Mouse (Mus musculus) hindbrain, embryonic 11.5 days (tissue): ENCODE measurements around the gene Enho. TPM values are rescaled to one million over a fixed set of nuclear protein-coding genes. Genes with fewer than 3 reads are reported as not detected.
A peak's percentile ranks its signal among the peaks of the same experiment; 100 is the strongest.

ENCODE experiments used
- ATAC-seq: fragments of 200-750 bp; cut with Nextera tagmentation; 2 replicates; pipeline ENCODE4 v1.8.0; 2017; ENCODE audit warnings: mild to moderate bottlenecking, moderate TSS enrichment, moderate library complexity; ENCODE audit not compliant: low FRiP score
- DNase-seq: peaks from one replicate; pipeline ENCODE4 v3.0.0-alpha.2; 2015; ENCODE audit warnings: low spot score
- H3K27ac ChIP-seq: fragments of 300-500 bp; sonication (generic); 2 replicates; pipeline ENCODE4 v1.5.1; 2014; ENCODE audit warnings: mild to moderate bottlenecking, low read depth, low read length
- H3K27me3 ChIP-seq: fragments of 300-500 bp; sonication (generic); 2 replicates; pipeline ENCODE4 v1.6.1; 2014; ENCODE audit warnings: mild to moderate bottlenecking, low read length, moderate library complexity, mixed read lengths; ENCODE audit not compliant: control insufficient read depth, insufficient read depth
- H3K36me3 ChIP-seq: fragments of 300-500 bp; sonication (generic); 2 replicates; pipeline ENCODE4 v1.6.1; 2014; ENCODE audit warnings: mild to moderate bottlenecking, low read length, moderate library complexity, mixed read lengths; ENCODE audit not compliant: control insufficient read depth, insufficient read depth
- H3K4me1 ChIP-seq: fragments of 300-500 bp; sonication (generic); replicated peaks from 2 replicates; pipeline ENCODE4 v1.6.1; 2014; ENCODE audit warnings: low read length, mixed read lengths; ENCODE audit not compliant: control insufficient read depth, insufficient read depth
- H3K4me2 ChIP-seq: fragments of 300-500 bp; sonication (generic); replicated peaks from 2 replicates; pipeline ENCODE4 v1.6.1; 2014; ENCODE audit warnings: mild to moderate bottlenecking, low read depth, low read length
- H3K4me3 ChIP-seq: fragments of 300-500 bp; sonication (generic); 2 replicates; pipeline ENCODE4 v1.5.1; 2014; ENCODE audit warnings: low read depth, low read length
- H3K9ac ChIP-seq: fragments of 300-500 bp; sonication (generic); 2 replicates; pipeline ENCODE4 v1.6.1; 2014; ENCODE audit warnings: low read depth, low read length
- H3K9me3 ChIP-seq: fragments of 300-500 bp; sonication (generic); 2 replicates; pipeline ENCODE4 v1.6.1; 2016; ENCODE audit warnings: low read length; ENCODE audit not compliant: control insufficient read depth
- WGBS: fragments of 180-500 bp; shearing (Covaris S2); extraction: QIAGEN DNeasy Blood & Tissue Kit; methylation state at CpG from one replicate; pipeline ENCODE4 v1.1.7; 2014; 5-methylcytosine and 5-hydroxymethylcytosine counted together
- polyA plus RNA-seq: library from polyadenylated mRNA; unstranded; fragments of >200 nt; fragmentation: Nextera tagmentation; extraction: Ambion mirVana; gene quantifications from 2 replicates; pipeline ENCODE4 v1.2.1, GENCODE M21; 2014

The Enho gene
- polyA plus RNA-seq, 1 experiment from 2014 or later: 42.7 TPM

DNA sequence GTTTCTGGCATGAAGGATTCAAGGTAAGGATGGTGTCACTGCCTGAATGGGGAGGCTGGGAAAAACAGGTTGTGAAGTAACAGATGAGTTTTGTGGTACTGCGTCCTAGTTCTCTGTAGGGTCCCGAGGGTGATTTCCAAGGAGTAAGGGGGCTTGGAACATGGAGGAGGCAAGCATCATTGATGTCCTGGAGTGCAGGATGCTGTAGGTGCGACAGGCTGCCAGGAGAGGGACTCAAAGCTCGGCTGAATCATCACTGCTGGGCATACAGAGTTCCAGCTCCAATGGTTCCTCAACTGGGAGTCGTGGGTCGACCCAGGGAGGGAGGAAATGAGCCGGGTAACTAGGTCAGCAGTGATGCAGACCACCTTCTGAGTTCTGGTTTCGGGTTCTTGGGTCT lies 4.9 kb downstream of the Enho start:
- Histone ChIP-seq H3K4me3 (no peak overlapping the region), H3K27ac (no peak overlapping the region), H3K9me3 (no peaks in the 10 kb centered on the region), H3K4me2 (no peak overlapping the region), H3K4me1 (peaks cover 21% of the 10 kb centered on the region), H3K9ac (no peak overlapping the region), H3K27me3 (no peaks in the 10 kb centered on the region), H3K36me3 (no peaks in the 10 kb centered on the region)
- 74% methylated on average over 8 of the region's 8 CpGs for WGBS
- ATAC-seq (no peak), DNase-seq (no peak)

DNA sequence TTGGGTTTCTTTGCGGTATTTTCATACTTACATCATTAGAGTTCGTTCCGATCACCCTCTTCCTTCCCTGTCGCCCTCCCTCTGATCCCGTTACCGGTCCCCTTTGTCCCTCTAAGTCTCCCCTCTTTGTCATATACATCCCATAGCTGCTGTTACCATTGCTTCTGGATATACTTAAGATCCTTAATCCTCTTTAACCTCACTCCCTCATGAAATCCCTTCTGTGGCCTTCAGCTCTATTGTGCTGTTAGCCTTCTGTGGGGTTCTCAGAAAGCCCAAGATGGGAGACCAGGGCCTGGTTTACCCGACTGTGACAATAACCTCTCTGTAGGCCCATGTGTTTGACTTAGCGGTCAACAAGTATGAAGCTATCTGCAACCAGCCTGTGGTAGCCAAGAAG lies 5.5 kb downstream of the Enho start:
- ATAC-seq (no peak), DNase-seq (no peak)
- Histone ChIP-seq H3K9me3 (no peaks in the 10 kb centered on the region), H3K36me3 (no peaks in the 10 kb centered on the region), H3K4me1 (peaks cover 23% of the 10 kb centered on the region), H3K27me3 (no peaks in the 10 kb centered on the region), H3K4me2 (no peak overlapping the region), H3K27ac (no peak overlapping the region), H3K4me3 (no peak overlapping the region), H3K9ac (no peak overlapping the region)
- WGBS: 95% methylated on average over 8 of the region's 8 CpGs

DNA sequence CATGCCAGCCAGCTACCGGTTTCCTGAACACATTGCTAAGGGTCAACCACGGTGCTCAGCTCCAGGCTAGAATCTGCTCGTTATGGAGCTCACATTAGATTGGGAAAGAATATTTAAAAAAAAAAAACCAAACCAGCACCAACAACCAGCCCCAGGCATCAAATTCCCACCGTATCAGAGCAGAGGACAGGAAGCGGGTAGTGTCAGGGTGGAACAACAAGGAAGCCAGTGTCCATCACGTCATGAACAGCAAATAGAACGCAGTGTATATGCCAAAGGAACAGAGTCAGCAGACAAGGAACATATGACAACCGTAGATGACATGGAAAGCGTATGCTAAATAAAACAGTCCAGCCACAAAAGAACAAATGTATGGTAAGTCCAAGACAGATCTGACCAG lies 7.1 kb downstream of the Enho start:
- DNase-seq (no peak), ATAC-seq (no peak)
- Histone ChIP-seq H3K9me3 (no peaks in the 10 kb centered on the region), H3K9ac (no peak overlapping the region), H3K4me3 (no peak overlapping the region), H3K36me3 (no peaks in the 10 kb centered on the region), H3K27ac (no peak overlapping the region), H3K27me3 (no peaks in the 10 kb centered on the region), H3K4me1 (peaks cover 31% of the 10 kb centered on the region), H3K4me2 (no peak overlapping the region)
- 73% methylated on average over 9 of the region's 9 CpGs for WGBS

DNA sequence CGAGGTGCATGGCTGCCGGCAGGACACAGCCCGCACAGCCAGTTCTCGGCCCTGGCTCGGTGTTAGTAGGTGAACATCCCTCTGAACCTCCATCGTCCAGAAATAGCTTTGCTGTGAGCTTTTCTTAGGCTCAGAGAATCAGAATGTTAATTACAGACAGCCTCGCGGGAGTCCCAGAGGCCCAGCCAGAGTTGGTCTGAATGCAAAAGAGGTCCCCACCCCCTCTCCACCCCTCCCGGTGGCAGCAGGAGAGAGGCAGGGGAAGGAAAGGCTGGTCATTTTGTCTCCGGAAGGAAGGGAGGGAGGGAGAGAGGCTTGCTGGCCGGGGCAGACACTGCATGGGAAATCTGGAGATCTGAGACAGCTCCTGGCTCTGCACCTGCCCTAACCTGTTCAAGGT lies 8.7 kb downstream of the Enho start:
- Histone ChIP-seq H3K4me2 (peak overlapping the region; percentile 28), H3K9ac (peak overlapping the region; percentile 34), H3K9me3 (no peaks in the 10 kb centered on the region), H3K27me3 (no peaks in the 10 kb centered on the region), H3K4me3 (no peak overlapping the region), H3K36me3 (no peaks in the 10 kb centered on the region), H3K4me1 (peaks cover 37% of the 10 kb centered on the region), H3K27ac (peak overlapping the region; percentile 71)
- ATAC-seq: peak; percentile 52
- 2% methylated on average over 11 of the region's 11 CpGs for WGBS
- peak; percentile 72 for DNase-seq

DNA sequence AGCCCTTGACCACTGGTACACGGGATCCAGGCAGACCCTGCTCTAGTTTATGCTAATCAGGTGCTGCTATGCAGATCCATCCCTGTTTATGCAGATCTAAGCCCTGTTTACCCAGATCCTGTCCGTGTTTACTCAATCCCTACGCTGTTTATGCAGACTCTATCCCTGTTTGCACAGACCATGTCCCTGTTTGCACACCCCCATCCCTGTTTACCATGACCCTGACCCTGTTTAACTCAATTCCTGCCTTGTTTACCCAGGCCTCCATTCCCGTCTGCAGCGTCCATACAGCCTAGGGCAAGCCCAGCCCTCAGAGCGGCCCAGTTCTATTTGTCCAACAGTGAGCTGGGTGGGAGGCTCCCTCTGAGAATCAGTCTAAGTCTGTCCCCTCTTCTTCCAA lies 9.9 kb downstream of the Enho start:
- ATAC-seq (no peak), DNase-seq (no peak)
- no peak overlapping the region for H3K4me2 ChIP-seq
- H3K36me3 ChIP-seq: no peaks in the 10 kb centered on the region
- H3K4me1 ChIP-seq: peaks cover 37% of the 10 kb centered on the region
- no peaks in the 10 kb centered on the region for H3K9me3 ChIP-seq
- H3K4me3 ChIP-seq: no peak overlapping the region
- no peaks in the 10 kb centered on the region for H3K27me3 ChIP-seq
- no peak overlapping the region for H3K9ac ChIP-seq
- 26% methylated on average over 6 of the region's 6 CpGs for WGBS
- 0 out of 2 replicates have a peak overlapping the region, but pooled peaks have one; percentile 25 for H3K27ac ChIP-seq

DNA sequence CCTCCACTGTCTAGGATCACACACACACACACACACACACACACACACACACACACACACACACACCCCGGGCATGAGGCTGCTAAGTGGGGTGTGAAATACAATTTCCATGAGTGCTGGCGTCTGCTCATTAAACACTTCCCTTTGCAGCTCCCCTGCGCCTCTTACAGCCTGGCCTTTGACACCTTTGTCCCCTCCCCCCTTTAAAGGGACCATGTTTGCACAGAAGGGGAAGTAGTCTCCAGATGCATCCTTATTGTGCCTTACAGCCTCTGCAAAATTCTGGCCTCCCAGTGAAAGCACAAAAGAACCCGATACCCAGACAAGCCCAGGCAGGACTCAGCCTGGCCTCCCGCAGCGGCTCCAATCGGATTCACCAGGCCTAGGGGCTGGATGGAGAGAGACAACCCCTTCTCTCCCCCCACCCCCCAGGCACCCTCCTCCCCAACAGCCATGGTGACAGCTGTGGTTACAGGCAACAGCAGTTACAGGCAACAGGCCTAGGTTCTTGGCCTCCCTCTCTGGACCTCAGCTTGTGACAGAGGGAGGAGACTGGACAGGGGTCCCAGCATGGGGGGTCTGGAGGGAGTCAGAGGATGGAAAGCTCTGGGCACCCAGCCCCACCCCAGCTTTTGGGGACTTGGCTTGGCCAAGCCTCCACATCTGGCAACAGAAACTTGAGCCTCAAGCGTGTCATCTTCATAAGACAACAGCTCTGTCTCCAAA lies 11.8 kb downstream of the Enho start:
- peak overlapping the region; percentile 38; the same call in 1 of the 2 replicates for H3K9ac ChIP-seq
- ATAC-seq (peak; percentile 64), DNase-seq (peak; percentile 73)
- no peak overlapping the region for H3K4me2 ChIP-seq
- H3K4me1 ChIP-seq: peaks cover 37% of the 10 kb centered on the region
- H3K27ac ChIP-seq: peak overlapping the region; percentile 88
- WGBS: 4% methylated on average over 8 of the region's 8 CpGs
- H3K27me3 ChIP-seq: no peaks in the 10 kb centered on the region
- H3K36me3 ChIP-seq: no peaks in the 10 kb centered on the region
- H3K9me3 ChIP-seq: no peaks in the 10 kb centered on the region
- H3K4me3 ChIP-seq: no peak overlapping the region

DNA sequence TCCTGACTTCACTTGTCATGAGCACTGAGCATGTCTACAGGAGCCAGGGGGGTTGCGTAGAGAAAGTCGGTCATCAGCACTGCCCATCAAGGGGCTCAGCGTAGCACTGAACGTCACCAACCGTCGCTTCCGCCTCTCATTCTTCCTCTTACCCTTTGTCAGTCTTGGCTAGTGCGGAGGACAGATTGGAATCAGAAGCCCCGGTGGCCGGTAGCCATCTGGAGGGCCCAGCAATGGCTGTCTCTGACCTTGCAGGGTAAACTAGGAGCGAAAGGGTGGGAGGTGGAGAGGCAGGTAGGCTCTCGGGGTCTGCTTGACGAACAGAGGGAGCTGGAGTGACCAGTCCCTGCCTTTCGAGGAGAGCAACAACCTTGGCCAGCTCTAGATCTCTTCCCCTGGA lies 18.1 kb downstream of the Enho start:
- 89% methylated on average over 14 of the region's 14 CpGs for WGBS
- H3K36me3 ChIP-seq: no peaks in the 10 kb centered on the region
- DNase-seq (no peak), ATAC-seq (no peak)
- no peaks in the 10 kb centered on the region for H3K9me3 ChIP-seq
- no peaks in the 10 kb centered on the region for H3K27me3 ChIP-seq
- H3K27ac ChIP-seq: no peak overlapping the region
- no peak overlapping the region for H3K4me3 ChIP-seq
- no peak overlapping the region for H3K9ac ChIP-seq
- H3K4me2 ChIP-seq: no peak overlapping the region
- no peaks in the 10 kb centered on the region for H3K4me1 ChIP-seq

DNA sequence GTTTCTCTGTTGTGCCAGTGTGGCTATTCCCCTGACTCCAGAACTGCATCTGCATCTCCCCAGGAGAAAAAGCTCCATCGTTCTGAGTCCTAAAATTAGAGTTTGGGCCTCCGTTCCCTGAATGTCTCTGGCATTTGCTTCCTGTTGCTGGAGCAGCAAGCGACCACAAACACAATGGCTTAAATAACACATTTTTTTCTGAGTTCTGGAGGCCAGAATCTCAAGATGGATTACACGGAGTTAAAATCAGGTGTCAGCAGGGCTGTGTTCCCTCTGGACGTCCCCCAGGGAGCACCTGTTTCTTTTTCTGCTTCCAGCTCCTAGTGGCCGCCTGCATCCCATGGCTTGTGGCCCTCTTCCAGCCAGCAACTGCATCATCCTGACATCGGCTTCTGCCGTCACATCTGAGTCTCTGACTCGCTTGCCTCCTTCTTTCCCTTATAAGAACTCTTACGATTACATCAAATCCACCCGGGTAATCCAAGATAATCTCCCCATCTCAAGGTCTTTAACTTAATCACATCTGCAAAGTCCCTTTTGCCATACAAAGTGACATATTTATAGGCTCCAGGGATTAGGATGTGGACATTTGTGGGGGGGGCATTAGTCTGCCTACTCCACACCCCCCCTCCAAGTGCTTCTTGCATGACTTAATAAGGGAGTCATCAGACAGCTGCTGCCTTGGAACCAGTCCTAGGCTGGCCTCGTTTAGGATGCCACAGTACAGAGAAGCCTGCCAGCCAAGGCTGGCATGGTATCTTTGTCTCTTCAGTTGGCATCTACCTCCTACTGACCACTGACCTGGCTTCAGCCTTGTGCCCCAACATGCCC lies 21.0 kb downstream of the Enho start:
- H3K27ac ChIP-seq: no peak overlapping the region
- WGBS: 63% methylated on average over 12 of the region's 12 CpGs
- H3K4me1 ChIP-seq: no peaks in the 10 kb centered on the region
- H3K9me3 ChIP-seq: no peaks in the 10 kb centered on the region
- no peak overlapping the region for H3K4me2 ChIP-seq
- no peaks in the 10 kb centered on the region for H3K36me3 ChIP-seq
- DNase-seq: no peak
- H3K27me3 ChIP-seq: no peaks in the 10 kb centered on the region
- no peak for ATAC-seq
- H3K4me3 ChIP-seq: no peak overlapping the region
- no peak overlapping the region for H3K9ac ChIP-seq
